Mouse (Mus musculus): ENCODE data around the gene Alg9. TPM values are rescaled to one million over a fixed set of nuclear protein-coding genes. Genes with fewer than 3 reads are reported as not detected.

Alg9 gene
- polyA plus RNA-seq, 1 experiment = 9.7 TPM

DNA sequence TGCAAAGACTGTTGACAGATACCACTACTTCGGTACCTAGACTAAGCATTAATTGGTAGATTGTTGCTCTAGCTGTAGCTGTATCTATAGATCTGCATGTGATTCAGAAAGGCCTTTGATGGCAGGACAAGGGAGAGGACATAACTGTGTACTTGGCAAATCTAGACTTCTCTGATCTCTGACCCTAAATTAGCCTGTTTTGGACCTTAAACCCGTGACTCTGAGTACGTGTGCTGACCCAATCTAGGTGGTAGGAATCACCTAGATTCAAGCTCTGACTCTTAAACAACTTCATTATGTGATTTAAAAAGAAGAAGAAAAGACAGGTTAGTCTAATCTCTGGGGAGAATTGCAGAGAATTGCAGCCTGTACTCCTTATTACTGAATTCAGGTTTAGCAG is 70.3 kb downstream of the Alg9 start, which contains the start of gene Ppp2r1b:
Gene Ppp2r1b (plus strand): TSS at position 221 of the 400 bp plus-strand sequence.
- Histone ChIP-seq H3K27ac (ENCODE audit: control insufficient read depth, insufficient read depth, low read depth, low read length, poor library complexity) (no peak within 1 kb of the TSS), H3K4me1 (ENCODE audit: control insufficient read depth, insufficient read depth, low read length) (peaks cover 5% of the 10 kb centered on the region), H3K4me3 (replicated peaks; ENCODE audit: control insufficient read depth, low read depth, low read length) (no peak within 1 kb of the TSS)
- WGBS = 95% methylated on average over 3 of the region's 3 CpGs
- TF ChIP-seq CTCF (IDR thresholded peaks at IDR 0.05; ENCODE audit: control insufficient read depth, insufficient read depth, low read length) (no peak), POLR2A (IDR thresholded peaks at IDR 0.05; ENCODE audit: borderline replicate concordance, control insufficient read depth, low read depth, low read length) (no peak)

DNA sequence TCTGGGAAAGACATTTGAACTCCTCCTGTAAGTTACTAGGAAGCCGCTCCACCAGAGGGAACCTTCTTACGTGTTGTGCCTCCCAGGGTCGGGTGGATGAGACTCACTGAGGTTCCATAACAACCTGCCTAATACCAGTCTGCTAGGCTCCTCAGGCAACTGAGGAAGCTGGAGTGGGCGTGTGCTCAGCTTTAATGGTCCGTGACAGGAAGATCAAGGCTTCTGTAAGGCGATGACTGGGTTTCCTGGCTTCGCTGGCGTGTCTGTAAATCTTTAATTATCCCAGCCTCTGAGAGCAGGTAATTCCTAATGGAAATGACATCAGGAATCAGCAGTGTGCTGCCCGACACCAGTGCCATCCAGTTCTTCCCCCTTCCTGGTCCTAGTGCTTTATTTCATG is 70.7 kb downstream of the Alg9 start:
- 82% methylated on average over 9 of the region's 9 CpGs for WGBS
- H3K4me1 ChIP-seq (ENCODE audit: control insufficient read depth, insufficient read depth, low read length) = peaks cover 7% of the 10 kb centered on the region
- H3K27ac ChIP-seq (ENCODE audit: control insufficient read depth, insufficient read depth, low read depth, low read length, poor library complexity) = no peak overlapping the region
- TF ChIP-seq POLR2A (IDR thresholded peaks at IDR 0.05; ENCODE audit: borderline replicate concordance, control insufficient read depth, low read depth, low read length) = no peak
- TF ChIP-seq CTCF (IDR thresholded peaks at IDR 0.05; ENCODE audit: control insufficient read depth, insufficient read depth, low read length) = no peak
- no peak overlapping the region for H3K4me3 ChIP-seq (replicated peaks; ENCODE audit: control insufficient read depth, low read depth, low read length)

DNA sequence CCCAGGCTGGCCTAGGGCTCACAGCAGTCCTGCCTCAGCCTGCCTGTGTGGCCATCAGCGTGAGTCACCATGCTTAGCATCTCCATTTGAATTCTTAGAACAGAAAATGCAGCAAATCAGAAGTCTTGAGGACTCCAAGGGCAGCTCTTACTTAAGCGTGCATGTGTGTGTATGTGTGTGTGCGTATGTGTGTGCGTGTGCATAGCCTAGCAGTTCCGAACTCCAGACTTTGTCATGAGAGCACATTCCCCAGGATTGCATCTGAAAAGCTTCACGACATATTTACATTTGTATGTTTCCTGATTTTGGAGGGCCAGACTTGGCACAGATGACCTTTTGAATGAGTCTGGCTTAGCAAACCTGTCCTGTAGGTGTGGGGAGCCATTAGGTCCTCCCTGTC is 72.3 kb downstream of the Alg9 start:
- no peak for TF ChIP-seq POLR2A (IDR thresholded peaks at IDR 0.05; ENCODE audit: borderline replicate concordance, control insufficient read depth, low read depth, low read length)
- 92% methylated on average over 6 of the region's 6 CpGs for WGBS
- peaks cover 6% of the 10 kb centered on the region for H3K4me1 ChIP-seq (ENCODE audit: control insufficient read depth, insufficient read depth, low read length)
- H3K4me3 ChIP-seq (replicated peaks; ENCODE audit: control insufficient read depth, low read depth, low read length) = no peak overlapping the region
- H3K27ac ChIP-seq (ENCODE audit: control insufficient read depth, insufficient read depth, low read depth, low read length, poor library complexity) = no peak overlapping the region

DNA sequence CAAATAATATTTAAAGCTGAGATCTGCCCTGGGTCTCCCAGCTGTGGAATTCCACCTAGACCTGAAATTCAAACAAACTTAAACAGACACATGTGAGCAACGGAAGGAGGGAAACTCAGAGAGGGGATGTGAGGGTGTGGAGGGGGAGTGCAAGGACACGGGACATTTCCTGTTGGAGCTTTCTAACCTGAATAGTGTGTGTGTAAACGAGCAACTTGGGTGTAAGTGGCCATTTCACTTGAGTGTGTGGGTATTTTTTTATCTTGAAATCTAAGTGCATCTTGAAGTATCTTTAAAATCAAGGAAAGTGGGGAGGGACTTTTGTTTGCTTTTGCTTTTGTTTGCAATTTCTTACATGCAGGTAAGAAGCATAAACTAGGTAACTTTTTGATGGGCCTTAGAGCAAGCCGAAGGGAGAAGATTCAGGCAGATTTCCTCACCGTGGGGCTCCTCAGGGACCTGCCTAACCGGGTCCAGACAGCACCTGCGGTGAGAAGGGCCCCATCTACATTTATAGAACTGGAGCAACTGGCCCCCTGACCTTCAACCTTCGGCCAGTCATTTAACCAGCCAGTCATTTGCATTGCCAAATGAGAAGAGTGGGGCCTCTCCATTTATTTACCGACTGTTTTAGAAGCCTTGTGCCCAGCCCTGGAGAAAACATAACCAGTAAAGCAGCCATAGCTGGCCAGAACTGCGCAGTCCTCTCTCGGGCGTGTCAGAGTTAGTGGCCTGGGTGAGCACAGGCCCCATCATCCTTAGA is 73.0 kb downstream of the Alg9 start:
- 80% methylated on average over 12 of the region's 12 CpGs for WGBS
- no peak overlapping the region for H3K4me3 ChIP-seq (replicated peaks; ENCODE audit: control insufficient read depth, low read depth, low read length)
- peaks cover 10% of the 10 kb centered on the region for H3K4me1 ChIP-seq (ENCODE audit: control insufficient read depth, insufficient read depth, low read length)
- H3K27ac ChIP-seq (ENCODE audit: control insufficient read depth, insufficient read depth, low read depth, low read length, poor library complexity) = no peak overlapping the region
- TF ChIP-seq POLR2A (IDR thresholded peaks at IDR 0.05; ENCODE audit: borderline replicate concordance, control insufficient read depth, low read depth, low read length) (no peak), CTCF (IDR thresholded peaks at IDR 0.05; ENCODE audit: control insufficient read depth, insufficient read depth, low read length) (no peak)

DNA sequence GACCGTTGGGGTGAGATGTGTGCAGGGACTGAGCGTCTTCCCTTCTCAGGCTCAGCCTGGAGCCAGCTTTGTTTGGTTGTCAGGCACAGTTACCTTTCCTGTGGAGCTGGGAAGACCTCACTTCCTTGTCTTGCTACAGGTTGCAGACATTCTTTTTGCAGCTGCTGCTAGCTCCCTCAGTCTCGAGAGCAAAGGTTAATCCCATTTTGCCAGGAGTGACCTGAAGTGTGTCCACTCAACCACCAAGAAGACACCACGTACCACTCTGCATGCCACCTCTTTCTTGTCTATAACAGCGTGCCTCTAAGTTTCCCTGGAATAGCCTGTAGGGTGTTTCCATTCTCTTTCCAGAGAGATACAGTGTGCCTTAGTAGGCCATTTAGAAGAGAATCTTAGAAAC is 74.0 kb downstream of the Alg9 start:
- no peak for TF ChIP-seq POLR2A (IDR thresholded peaks at IDR 0.05; ENCODE audit: borderline replicate concordance, control insufficient read depth, low read depth, low read length)
- TF ChIP-seq CTCF (IDR thresholded peaks at IDR 0.05; ENCODE audit: control insufficient read depth, insufficient read depth, low read length) = no peak
- Histone ChIP-seq H3K4me1 (ENCODE audit: control insufficient read depth, insufficient read depth, low read length) (peaks cover 10% of the 10 kb centered on the region), H3K27ac (ENCODE audit: control insufficient read depth, insufficient read depth, low read depth, low read length, poor library complexity) (no peak overlapping the region), H3K4me3 (replicated peaks; ENCODE audit: control insufficient read depth, low read depth, low read length) (no peak overlapping the region)
- 80% methylated on average over 5 of the region's 5 CpGs for WGBS

DNA sequence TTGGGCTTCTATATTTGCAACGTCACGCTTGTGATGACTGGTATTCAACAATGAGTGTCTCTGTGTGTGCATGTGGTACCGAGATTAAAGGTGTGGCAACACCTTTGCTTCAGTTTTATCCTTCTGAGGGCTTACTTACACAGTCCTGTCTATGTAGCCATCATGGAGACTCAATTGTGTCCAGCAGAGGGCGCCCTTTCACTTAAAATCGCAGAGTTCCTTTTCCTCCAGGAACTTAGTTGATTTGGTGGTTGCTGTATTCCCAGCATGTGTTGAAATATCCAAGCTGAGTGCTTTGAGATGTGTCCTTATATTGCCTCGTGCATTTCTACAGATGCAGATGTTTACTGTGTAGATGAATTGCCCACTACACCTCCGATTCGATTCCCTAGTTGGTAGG is 74.4 kb downstream of the Alg9 start:
- Histone ChIP-seq H3K4me1 (ENCODE audit: control insufficient read depth, insufficient read depth, low read length) (peaks cover 10% of the 10 kb centered on the region), H3K27ac (ENCODE audit: control insufficient read depth, insufficient read depth, low read depth, low read length, poor library complexity) (no peak overlapping the region), H3K4me3 (replicated peaks; ENCODE audit: control insufficient read depth, low read depth, low read length) (no peak overlapping the region)
- TF ChIP-seq CTCF (IDR thresholded peaks at IDR 0.05; ENCODE audit: control insufficient read depth, insufficient read depth, low read length) (no peak), POLR2A (IDR thresholded peaks at IDR 0.05; ENCODE audit: borderline replicate concordance, control insufficient read depth, low read depth, low read length) (no peak)
- 6% methylated on average over 8 of the region's 8 CpGs for WGBS

DNA sequence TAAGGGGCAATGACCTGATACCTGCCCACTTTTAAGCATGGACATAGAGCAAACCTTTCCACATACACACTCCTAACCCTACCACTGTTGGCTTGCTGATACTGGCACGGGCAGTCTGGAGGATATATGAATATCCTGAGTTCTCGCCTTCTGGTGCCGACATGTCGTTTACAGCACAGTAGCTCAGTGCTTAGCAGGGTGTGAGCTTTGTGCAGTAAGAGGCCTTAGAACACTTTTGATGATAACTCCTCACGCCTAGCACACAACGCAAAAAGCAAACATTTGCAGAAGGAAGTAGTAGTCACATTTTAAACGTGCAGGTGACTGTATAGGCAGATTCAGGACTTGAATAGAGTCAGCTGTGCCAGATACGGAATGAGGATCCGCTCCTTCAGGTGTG is 74.9 kb downstream of the Alg9 start:
- peaks cover 10% of the 10 kb centered on the region for H3K4me1 ChIP-seq (ENCODE audit: control insufficient read depth, insufficient read depth, low read length)
- WGBS = 9% methylated on average over 9 of the region's 9 CpGs
- TF ChIP-seq POLR2A (IDR thresholded peaks at IDR 0.05; ENCODE audit: borderline replicate concordance, control insufficient read depth, low read depth, low read length) (no peak), CTCF (IDR thresholded peaks at IDR 0.05; ENCODE audit: control insufficient read depth, insufficient read depth, low read length) (no peak)
- no peak overlapping the region for H3K27ac ChIP-seq (ENCODE audit: control insufficient read depth, insufficient read depth, low read depth, low read length, poor library complexity)
- no peak overlapping the region for H3K4me3 ChIP-seq (replicated peaks; ENCODE audit: control insufficient read depth, low read depth, low read length)

DNA sequence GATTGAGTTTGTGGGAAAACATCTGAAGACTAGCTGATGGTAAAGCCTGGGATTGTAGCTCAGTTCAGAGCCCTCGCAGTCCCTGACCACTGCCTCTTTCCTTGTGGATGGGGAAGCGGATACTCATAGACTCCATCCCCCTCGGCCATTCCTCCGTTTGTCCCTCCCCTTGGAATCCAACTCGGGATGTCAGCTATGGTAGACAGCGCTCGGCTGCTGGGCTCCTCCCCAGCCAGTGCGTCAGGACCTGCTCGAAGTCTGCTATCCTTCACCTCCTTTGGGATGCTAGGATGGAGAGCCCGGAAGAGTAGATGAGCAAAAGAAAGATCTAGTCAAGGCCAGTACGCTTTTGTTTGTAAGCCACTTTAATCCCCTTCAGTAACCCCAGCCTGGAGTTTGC is 75.5 kb downstream of the Alg9 start:
- 25% methylated on average over 11 of the region's 11 CpGs for WGBS
- H3K27ac ChIP-seq (ENCODE audit: control insufficient read depth, insufficient read depth, low read depth, low read length, poor library complexity) = no peak overlapping the region; the same call in 1 of the 2 replicates
- peaks cover 10% of the 10 kb centered on the region for H3K4me1 ChIP-seq (ENCODE audit: control insufficient read depth, insufficient read depth, low read length)

More for the DNA sequence above, 75.5 kb downstream of the Alg9 start:
- TF ChIP-seq CTCF (IDR thresholded peaks at IDR 0.05; ENCODE audit: control insufficient read depth, insufficient read depth, low read length) (no peak), POLR2A (IDR thresholded peaks at IDR 0.05; ENCODE audit: borderline replicate concordance, control insufficient read depth, low read depth, low read length) (no peak)
- H3K4me3 ChIP-seq (replicated peaks; ENCODE audit: control insufficient read depth, low read depth, low read length) = no peak overlapping the region
